ENCODE assay signal across 25 mouse cellular contexts in the genomic region with DNA sequence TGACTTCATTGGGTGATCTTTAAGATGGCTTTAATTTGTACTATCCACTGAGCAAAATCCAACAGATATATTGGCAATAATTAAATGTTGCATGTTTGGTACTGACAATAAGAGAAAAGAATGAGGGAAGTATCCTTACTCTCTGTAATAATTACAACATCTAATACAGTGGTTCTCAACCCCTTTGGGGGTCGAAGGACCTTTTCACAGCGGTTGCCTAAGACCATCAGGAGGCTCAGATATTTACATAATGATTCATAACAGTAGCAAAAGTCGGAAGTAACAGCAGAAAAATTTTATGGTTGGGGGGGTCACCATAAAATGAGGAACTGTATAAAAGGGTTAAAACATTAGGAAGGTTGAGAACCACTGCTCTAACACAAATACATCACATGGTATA.
DNase-seq lines count a peak whose midpoint lies in the region; ATAC-seq and TF ChIP-seq lines count a peak whose summit lies in the region.
"Had no signal": no experiment of that assay in that cellular context is flagged by ENCODE, and none has a peak within 500 bp of the region (broad histone marks: within the 10 kb centered on the region; RNA-seq: fewer than 3 reads in every experiment).

No protein-coding gene starts in this region.

- H3K9me3 ChIP-seq in CH12.LX (replicated peaks; ENCODE audit: low read length), result peaks cover 50% of the 10 kb centered on the region
- no peaks in the 10 kb centered on the region for H3K9me3 ChIP-seq in kidney, embryonic 14.5 days (ENCODE audit: control insufficient read depth, low read length)
- no peaks in the 10 kb centered on the region for H3K9me3 ChIP-seq in forebrain, postnatal 0 days (ENCODE audit: low read length)
- H3K9me3 ChIP-seq: embryonic facial prominence, embryonic 13.5 days; embryonic facial prominence, embryonic 15.5 days; forebrain, embryonic 10.5 days; forebrain, embryonic 12.5 days had no signal

- no peak for TF ChIP-seq RAD21 in CH12.LX (IDR thresholded peaks at IDR 0.05; ENCODE audit: low read depth, low read length)

- in situ Hi-C loops in CH12.LX (cut with MboI; ENCODE audit: low pct_ligation_motif_present, low pct_unique_long_range_greater_than_20kb, low sequenced_read_pairs), result no loop called here

- H3K36me3 ChIP-seq in CH12.LX (replicated peaks in 1 of 2; ENCODE audit: control insufficient read depth in 1 of 2, insufficient read depth in 1 of 2, low read length in 1 of 2), result no peaks in the 10 kb centered on the region
- no peaks in the 10 kb centered on the region for H3K36me3 ChIP-seq in splenic B cell, adult 2 months (ENCODE audit: control insufficient read depth, insufficient read depth, low read length, poor library complexity, severe bottlenecking)
- H3K36me3 ChIP-seq in kidney, embryonic 14.5 days (ENCODE audit: control insufficient read depth, insufficient read depth, low read length), result no peaks in the 10 kb centered on the region
- H3K36me3 ChIP-seq in forebrain, postnatal 0 days (ENCODE audit: insufficient read depth), result no peaks in the 10 kb centered on the region
- H3K36me3 ChIP-seq: embryonic facial prominence, embryonic 13.5 days; embryonic facial prominence, embryonic 15.5 days; forebrain, embryonic 10.5 days; forebrain, embryonic 12.5 days had no signal

- TF ChIP-seq POLR2A in CH12.LX (IDR thresholded peaks at IDR 0.05; ENCODE audit: low read depth, low read length), result no peak

- H3K27ac ChIP-seq in CH12.LX (ENCODE audit: insufficient read depth, low read depth), result no peak overlapping the region
- no peak overlapping the region for H3K27ac ChIP-seq in kidney, embryonic 14.5 days (ENCODE audit: low read depth, low read length)
- no peak overlapping the region for H3K27ac ChIP-seq in forebrain, postnatal 0 days (ENCODE audit: low read depth, low read length)
- H3K27ac ChIP-seq: embryonic facial prominence, embryonic 13.5 days; embryonic facial prominence, embryonic 15.5 days; forebrain, embryonic 10.5 days; forebrain, embryonic 12.5 days had no signal

- no peak overlapping the region for H3K4me2 ChIP-seq in CH12.LX (ENCODE audit: insufficient read depth, low read depth, poor library complexity, severe bottlenecking)
- H3K4me2 ChIP-seq in kidney, embryonic 14.5 days (replicated peaks; ENCODE audit: low read depth, low read length), result no peak overlapping the region
- H3K4me2 ChIP-seq in forebrain, postnatal 0 days (ENCODE audit: low read depth), result no peak overlapping the region
- H3K4me2 ChIP-seq: embryonic facial prominence, embryonic 13.5 days; embryonic facial prominence, embryonic 15.5 days; forebrain, embryonic 12.5 days had no signal

- H3K27me3 ChIP-seq in CH12.LX (replicated peaks), result no peaks in the 10 kb centered on the region
- H3K27me3 ChIP-seq in splenic B cell, adult 2 months (ENCODE audit: control insufficient read depth, insufficient read depth, low read length, poor library complexity, severe bottlenecking), result no peaks in the 10 kb centered on the region
- no peaks in the 10 kb centered on the region for H3K27me3 ChIP-seq in kidney, embryonic 14.5 days (ENCODE audit: control insufficient read depth, insufficient read depth, low read length)
- no peaks in the 10 kb centered on the region for H3K27me3 ChIP-seq in forebrain, postnatal 0 days (ENCODE audit: insufficient read depth, low read length)
- H3K27me3 ChIP-seq: embryonic facial prominence, embryonic 13.5 days; embryonic facial prominence, embryonic 15.5 days; forebrain, embryonic 12.5 days had no signal

- 89% methylated on average over 3 of the region's 3 CpGs for WGBS in kidney, embryonic 14.5 days
- WGBS in forebrain, postnatal 0 days, result 95% methylated on average over 3 of the region's 3 CpGs

- H3K4me3 ChIP-seq in CH12.LX (replicated peaks in 1 of 3; ENCODE audit: low read depth in 2 of 3, low read length in 2 of 3, poor library complexity in 1 of 3), result no peak overlapping the region
- no peak overlapping the region for H3K4me3 ChIP-seq in kidney, embryonic 14.5 days (ENCODE audit: low read length)
- no peak overlapping the region for H3K4me3 ChIP-seq in forebrain, postnatal 0 days (ENCODE audit: low read depth, low read length)
- H3K4me3 ChIP-seq: embryonic facial prominence, embryonic 13.5 days; embryonic facial prominence, embryonic 15.5 days; erythroblast, embryonic 14.5 days; forebrain, embryonic 10.5 days; forebrain, embryonic 12.5 days had no signal

- ATAC-seq in granulocyte monocyte progenitor cell, adult 5-6 weeks (replicated peaks; ENCODE audit: poor library complexity, severe bottlenecking), result peak; percentile 88
- ATAC-seq in kidney, embryonic 14.5 days (ENCODE audit: low FRiP score, low TSS enrichment), result no peak
- ATAC-seq in forebrain, postnatal 0 days, result no peak
- ATAC-seq: CD4-positive, CD25-positive, alpha-beta regulatory T cell, adult 4 months; forebrain, embryonic 14.5 days; forebrain, embryonic 16.5 days had no signal

- H3K4me1 ChIP-seq in CH12.LX (ENCODE audit: control insufficient read depth in 1 of 2, insufficient read depth in 2 of 2), result no peaks in the 10 kb centered on the region
- peaks cover 11% of the 10 kb centered on the region for H3K4me1 ChIP-seq in kidney, embryonic 14.5 days (ENCODE audit: control insufficient read depth, insufficient read depth, low read length)
- no peaks in the 10 kb centered on the region; the same call in 1 of the 2 replicates for H3K4me1 ChIP-seq in forebrain, postnatal 0 days (ENCODE audit: insufficient read depth)
- H3K4me1 ChIP-seq: embryonic facial prominence, embryonic 15.5 days; forebrain, embryonic 12.5 days had no signal

- no peaks in the 10 kb centered on the region for H3K79me2 ChIP-seq in CH12.LX (replicated peaks; ENCODE audit: control insufficient read depth, extremely low read depth, insufficient read depth, poor library complexity, severe bottlenecking)

- TF ChIP-seq CTCF in CH12.LX (conservative IDR thresholded peaks at IDR 0.05 in 1 of 2, IDR thresholded peaks at IDR 0.05 in 1 of 2; ENCODE audit: low read depth in 2 of 2, low read length in 2 of 2), result no peak
- no peak for TF ChIP-seq CTCF in forebrain, postnatal 0 days (IDR thresholded peaks at IDR 0.05; ENCODE audit: low read depth)

- DNase-seq in 416B (ENCODE audit: low read depth), result peak; percentile 32
- peak; percentile 3 for DNase-seq in CH12.LX (ENCODE audit: extremely low read depth)
- DNase-seq in splenic B cell, adult 2 months (ENCODE audit: low read depth, low spot score), result peak; percentile 10
- no peak for DNase-seq in kidney, adult 18-20 months
- DNase-seq in forebrain, postnatal 0 days, result no peak
- DNase-seq: adrenal gland, adult 2 months; adrenal gland, postnatal 10 days; adrenal gland, postnatal 25 days; B cell, adult 2 months; cerebellum, adult 11 months; cerebellum, adult 18-20 months; cerebellum, adult 8-10 months; cerebellum, adult 9-11 months; cerebellum, postnatal 14 days; cerebellum, postnatal 36 days had no signal

- H3K9ac ChIP-seq in CH12.LX (ENCODE audit: insufficient read depth, low read depth), result no peak overlapping the region
- H3K9ac ChIP-seq in kidney, embryonic 14.5 days (ENCODE audit: low read depth, low read length), result no peak overlapping the region
- no peak overlapping the region for H3K9ac ChIP-seq in forebrain, postnatal 0 days
- H3K9ac ChIP-seq: embryonic facial prominence, embryonic 13.5 days; embryonic facial prominence, embryonic 15.5 days; forebrain, embryonic 12.5 days had no signal

- dilution Hi-C loops in CH12.LX (cut with MboI; ENCODE audit: extremely low pct_ligation_motif_present, extremely low pct_unique_long_range_greater_than_20kb, low sequenced_read_pairs), result no loop called here

- TF ChIP-seq EP300 in CH12.LX (IDR thresholded peaks at IDR 0.05; ENCODE audit: low read length), result no peak

TF ChIP-seq in CH12.LX, 34 proteins besides CTCF, POLR2A, EP300 and RAD21:
- TF ChIP-seq MAZ (IDR thresholded peaks at IDR 0.05; ENCODE audit: low read depth, low read length), result no peak
- TF ChIP-seq MAFK (IDR thresholded peaks at IDR 0.05; ENCODE audit: insufficient replicate concordance, low read length), result no peak
- no peak for TF ChIP-seq PAX5 (IDR thresholded peaks at IDR 0.05; ENCODE audit: low read length)
- TF ChIP-seq ZNF384 (IDR thresholded peaks at IDR 0.05; ENCODE audit: low read depth, low read length), result no peak
- TF ChIP-seq MEF2A (IDR thresholded peaks at IDR 0.05; ENCODE audit: borderline replicate concordance, low read depth, low read length), result no peak
- no peak for TF ChIP-seq MAX (IDR thresholded peaks at IDR 0.05; ENCODE audit: low read length)

Comparison
In these comparisons a context has a peak if more than half of its experiments do, and no peak if none do; other contexts are left out.
1. DNase-seq: peak in 416B (single experiment), CH12.LX (single experiment) and splenic B cell, adult 2 months (single experiment); none in kidney, adult 18-20 months (single experiment) and forebrain, postnatal 0 days (single experiment).